Mouse (Mus musculus) cerebellum, postnatal 25 days (tissue): ENCODE measurements at regions not wholly inside any gene's neighbourhood (a gene's known extent, or its start where the extent isn't known, plus 50 kb on each side); places are given as distances from the start of the nearest gene placed in this dataset.

Source experiments
- DNase-seq, 2 experiments: peaks; one replicate each; pipeline ENCODE4 v3.0.0; 2021; ENCODE audit warnings: mixed read lengths in 2 of 2

DNA sequence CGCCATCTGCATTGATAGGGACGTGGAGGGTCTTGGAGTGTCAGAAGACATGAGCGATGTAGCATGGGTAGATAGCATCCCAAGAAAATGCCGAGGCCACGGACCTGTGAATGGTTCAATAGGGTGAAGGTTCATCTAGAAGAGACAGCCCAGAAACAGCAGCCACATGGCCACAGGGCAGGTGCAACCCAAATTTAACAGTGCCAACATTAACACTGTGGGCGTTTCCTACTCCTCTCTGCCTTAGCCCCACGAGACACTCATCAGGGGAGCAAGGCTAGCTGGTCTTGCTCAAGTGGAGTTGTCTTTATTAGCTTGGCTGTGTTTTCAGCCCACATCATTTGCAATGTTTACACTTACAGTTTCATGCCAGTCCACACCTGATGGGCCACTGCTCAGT is 310.7 kb downstream of the Plpp3 start:
- no peak for DNase-seq

DNA sequence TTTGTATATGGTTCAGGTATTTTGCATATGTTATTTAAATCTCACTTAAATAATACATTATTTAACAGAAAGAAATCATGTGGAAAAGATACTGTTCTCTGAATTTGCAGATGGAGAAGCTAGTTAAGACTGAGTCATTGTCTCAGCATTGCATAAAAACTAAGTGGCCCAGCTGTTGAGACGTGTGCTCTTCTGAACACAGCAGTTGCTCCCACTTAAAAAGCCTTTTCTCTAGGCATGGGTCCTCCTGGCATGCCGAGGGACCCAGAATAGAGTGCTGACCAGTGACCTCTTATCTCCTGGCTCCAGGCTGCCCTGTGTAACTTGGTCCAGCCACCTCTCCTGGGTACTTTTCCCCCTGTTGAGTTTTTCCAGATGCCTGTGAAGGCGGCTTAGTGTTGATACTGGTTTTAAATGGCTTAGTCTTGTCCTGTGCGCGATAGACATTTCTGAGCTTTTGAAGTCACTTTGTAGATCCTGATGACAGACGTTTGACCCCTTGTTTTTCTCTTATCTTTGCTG is 312.2 kb downstream of the Plpp3 start:
- DNase-seq, result no peak

DNA sequence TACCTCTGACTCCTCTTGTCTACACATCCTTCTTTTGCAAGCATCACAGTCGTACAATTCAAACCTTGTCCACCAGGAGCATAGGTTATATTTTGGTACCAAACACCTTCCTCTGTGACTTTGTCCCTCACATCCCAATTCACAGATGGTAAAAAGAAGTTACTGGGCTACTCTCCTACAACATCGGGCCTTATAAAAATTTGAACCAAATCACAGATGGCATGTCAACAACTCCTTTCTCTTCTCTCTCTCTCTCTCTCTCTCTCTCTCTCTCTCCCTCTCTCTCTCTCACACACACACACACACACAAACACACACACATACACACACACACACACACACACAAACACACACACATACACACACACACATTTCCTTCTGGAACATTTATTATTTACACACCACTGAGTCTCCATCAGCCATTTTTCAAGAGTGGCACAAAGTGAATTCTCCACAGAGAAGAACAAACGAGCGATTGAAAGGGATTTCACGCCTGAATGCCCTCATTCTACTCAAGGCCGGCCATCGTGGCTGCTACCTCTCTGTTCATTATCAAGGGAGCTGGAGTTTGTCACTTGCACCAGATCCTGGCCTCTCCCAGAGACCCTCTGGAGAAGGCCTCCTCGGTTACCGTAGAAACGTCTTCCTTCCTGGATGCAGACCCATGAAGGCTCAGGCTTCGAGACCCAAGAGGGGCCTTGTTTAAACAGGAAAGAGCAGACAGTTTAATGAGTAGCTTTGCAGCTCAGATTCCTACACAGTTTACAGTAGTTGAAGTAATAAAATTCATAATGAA is 314.7 kb upstream of the Gm12728 start:
- DNase-seq, result peak; percentile 4 to 14

DNA sequence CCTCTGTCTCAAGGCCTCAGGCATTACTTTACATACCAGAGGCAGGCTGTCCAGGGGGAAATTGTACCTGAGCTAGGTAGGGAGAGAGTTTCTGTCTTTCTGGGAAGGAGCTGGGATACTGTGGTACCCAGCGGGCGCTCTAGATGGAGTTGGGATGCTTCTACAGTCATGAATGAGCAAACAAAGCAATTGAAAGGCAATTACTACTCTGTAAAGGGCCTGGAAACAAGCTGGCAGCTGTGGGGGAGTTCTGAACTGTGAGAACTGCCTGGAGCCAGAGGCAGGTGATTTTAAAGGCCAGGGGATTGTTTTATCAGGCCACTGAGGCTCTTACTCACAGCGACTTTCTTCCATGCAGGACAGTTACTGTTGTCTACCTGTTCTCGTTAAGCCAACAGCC is 313.3 kb upstream of the Gm12728 start:
- DNase-seq, result no peak

DNA sequence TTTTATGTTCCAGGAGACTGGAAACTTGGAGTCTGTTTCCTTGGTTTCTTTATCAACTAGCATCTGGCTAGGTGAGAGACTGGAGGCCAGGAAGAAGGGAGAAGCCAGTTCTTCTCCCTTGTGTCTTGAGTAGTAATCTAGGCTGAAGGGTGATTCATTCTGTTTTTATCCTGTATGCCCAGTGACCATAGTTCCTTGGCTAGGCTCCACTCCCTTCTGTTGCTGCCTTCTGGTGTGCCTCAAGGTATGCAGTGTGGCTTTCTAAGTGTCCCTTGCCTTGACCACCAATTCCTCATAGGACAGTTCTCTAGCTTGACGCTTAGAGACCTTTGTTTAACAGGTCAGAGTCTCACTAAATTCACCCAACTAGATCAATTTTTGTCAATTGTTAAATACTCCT is 303.3 kb upstream of the Gm12728 start:
- peak; percentile 7 to 37 for DNase-seq

GRCm38 (mm10) chr4:105496176-105496575 is 293.5 kb upstream of the Gm12728 start:
- no peak for DNase-seq

DNA sequence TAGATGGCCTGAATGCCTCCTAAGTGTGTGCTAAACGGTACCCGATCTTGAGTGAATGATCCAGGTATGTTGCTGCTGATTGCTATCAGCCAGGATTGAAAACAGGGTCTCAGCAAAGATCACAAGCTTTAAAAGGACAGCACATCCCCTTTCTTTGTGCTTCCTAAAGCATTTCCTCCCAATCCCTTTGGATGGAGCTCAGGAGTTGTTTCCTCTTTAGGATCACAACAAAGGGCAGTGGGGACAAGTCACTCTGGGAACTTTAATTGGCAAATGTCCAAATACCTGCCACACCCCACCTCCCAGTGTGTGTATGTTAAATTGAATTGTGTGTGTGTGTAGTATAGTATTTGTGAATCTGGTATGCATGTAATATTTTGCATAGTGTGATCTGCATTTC is 283.5 kb upstream of the Gm12728 start:
- no peak for DNase-seq

GRCm38 (mm10) chr4:105507221-105507620 is 282.4 kb upstream of the Gm12728 start:
- no peak for DNase-seq

DNA sequence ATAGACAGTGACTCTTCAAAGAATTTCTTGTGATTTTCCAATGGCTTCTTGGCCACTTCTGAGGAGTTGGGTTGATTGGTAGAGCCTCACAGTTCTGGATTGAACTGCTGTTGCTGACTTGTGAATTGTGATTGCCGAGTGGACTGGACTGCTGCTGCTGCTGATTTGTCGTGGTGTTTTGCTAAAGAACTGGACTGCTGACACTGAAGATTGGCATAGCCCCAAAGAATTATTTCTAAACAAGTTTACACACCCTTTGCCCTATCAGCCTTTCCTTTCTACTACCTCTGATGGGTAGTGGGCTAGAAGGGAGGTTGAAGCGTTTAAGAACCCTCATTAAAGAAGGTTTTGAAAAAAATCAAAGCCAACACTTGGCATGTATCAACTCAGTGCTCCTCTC is 280.6 kb upstream of the Gm12728 start:
- DNase-seq, result no peak

- DNase-seq, result no peak
Measured at GRCm38 (mm10) chr4:105510406-105510805, 279.3 kb upstream of the Gm12728 start.

DNA sequence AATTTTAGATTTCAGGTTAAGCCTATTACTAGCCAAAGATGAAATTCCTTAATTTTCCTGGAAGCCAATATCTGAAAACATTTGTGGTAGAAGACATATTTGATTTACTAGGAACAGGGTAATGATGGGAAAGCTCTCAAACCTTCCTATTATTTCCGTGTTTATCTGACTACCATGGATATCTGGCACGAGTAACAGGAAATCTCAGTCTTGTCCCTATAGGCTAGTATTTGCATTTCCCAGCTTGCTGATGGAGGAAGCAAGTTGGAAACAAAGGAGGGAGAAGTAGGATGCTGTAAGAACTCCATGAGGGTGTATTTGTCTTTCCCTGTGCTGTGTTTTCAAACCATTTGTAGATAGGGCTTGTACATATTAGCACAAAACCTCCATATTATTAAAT is 264.5 kb upstream of the Gm12728 start:
- DNase-seq, result no peak

GRCm38 (mm10) chr4:105526755-105527154 is 262.9 kb upstream of the Gm12728 start:
- no peak for DNase-seq

DNA sequence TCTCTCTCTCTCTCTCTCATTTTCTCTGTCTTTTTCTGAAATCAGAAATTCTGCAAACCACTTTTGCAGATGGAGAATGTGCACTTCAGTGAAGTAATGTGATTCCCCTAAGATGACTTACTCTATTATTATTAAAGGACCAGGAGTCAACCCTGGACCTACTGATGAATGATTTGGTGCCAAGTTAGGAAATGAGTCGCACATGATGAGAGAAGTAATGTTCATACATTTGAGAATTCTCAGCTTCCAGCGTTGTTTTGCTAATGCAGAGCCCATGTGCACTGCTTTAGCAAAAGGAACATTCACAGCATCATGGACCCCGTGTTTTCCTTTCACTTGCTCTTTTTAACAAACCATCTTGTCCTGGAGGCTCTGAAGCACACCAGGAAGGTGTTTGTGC is 262.4 kb upstream of the Gm12728 start:
- no peak for DNase-seq

DNA sequence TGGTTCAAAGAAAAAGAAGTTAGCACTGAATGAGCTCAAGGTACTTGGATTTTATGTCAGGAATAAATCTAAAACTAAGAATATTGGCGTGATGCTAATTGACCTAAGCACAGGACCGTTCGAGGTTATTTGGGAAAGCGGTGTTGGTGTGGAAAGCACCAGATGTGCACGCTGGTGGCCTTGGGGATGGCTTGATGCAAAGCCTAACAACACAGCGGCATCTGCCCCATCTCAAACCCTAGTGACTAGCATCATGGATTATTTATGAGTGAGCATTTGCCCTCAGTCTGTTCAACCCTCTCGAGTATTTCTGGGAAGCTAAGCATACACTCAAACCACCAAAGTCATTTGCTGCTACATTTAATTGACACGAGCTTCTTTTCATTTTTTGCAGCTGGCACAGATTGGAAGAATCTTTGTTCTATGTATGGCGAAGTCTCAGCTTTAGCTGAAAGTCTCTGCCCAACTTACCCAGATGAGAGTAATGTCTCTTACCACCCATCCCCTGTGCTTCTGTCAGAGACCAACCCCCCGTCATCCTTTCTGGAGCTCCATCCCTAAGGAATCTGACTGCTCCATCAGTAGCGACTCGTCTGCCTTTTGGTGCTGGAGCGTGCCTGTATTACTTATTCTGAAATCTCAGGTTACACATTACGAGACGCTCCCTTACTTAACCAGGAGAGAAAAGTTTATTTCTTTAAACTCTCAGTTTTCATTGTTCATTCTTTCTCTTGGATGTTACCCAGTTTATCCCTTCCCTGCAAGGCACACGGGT is 257.8 kb upstream of the Gm12728 start:
- DNase-seq, result no peak

DNA sequence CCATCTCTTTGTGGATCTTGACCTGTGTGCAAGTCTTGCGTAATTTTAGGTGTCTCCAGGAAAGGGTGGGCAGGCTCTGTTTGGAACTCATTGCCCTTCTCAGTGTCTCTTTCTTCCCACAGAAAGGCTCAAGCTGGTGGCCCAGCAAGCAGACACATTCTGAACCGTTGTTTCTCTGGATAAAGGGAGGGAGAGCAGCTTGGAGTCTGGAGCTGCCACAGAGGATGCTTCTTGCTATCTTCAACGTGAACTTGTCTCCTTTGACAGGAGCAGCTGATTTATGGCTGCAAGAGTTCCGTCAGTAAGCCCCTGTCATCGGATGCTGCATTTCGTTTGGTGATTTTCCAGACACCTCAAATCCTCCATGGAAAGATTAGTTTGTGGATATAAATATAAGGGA is 254.2 kb upstream of the Gm12728 start:
- DNase-seq, result no peak

DNA sequence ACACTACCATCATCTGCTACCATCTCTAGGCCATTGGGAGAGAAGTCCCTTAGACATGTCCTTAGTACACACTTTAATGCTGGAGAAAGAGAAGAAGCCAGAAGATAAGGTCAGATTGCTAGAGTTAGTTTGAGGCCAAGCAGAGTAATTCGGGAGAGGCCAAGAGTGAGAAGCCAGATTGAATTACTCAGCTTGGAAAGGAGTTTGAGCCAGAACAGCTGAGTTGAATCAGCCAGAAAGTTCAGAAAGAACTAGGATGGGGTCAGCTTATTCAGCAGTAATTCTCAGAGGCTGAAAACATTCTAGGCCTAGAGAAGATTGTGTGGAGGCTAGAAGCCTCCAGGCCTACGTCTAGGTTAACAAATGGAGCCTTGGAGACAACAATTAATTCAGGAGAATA is 244.2 kb upstream of the Gm12728 start:
- no peak for DNase-seq

GRCm38 (mm10) chr4:105549744-105550440 is 239.8 kb upstream of the Gm12728 start:
- no peak for DNase-seq

DNA sequence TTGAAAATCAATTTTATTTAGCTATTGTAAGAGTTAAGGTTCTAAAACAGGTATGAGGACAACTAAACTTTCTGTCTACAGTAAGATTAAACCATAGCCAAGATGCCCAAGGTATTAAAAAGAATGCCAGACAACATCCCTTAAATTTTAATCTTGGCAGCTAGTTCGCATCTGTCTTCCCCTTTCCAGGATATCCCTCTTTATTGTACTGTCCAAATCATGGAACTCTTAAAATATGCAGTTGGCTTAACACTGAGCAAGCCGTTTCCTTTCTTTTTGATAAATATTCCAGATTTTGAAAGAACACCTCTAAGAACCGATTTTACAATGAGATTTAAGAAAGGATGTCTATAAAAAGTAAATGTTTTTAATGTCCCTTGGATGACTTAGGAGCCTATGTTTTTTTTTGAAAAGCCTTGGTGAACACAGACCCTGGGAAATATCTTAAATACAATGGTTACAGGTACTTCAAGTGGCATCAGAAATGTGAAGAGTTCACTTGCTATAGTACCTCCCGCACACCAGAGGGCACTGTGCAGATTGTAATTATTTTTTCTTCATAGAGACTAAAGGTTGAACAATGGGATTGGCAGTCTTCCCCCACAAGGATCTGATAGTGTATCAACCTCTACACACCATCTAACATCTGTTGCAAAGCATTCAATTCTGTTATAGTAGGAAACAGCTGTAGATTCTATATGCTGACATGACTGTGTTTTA is 237.5 kb upstream of the Gm12728 start:
- DNase-seq, result no peak

DNA sequence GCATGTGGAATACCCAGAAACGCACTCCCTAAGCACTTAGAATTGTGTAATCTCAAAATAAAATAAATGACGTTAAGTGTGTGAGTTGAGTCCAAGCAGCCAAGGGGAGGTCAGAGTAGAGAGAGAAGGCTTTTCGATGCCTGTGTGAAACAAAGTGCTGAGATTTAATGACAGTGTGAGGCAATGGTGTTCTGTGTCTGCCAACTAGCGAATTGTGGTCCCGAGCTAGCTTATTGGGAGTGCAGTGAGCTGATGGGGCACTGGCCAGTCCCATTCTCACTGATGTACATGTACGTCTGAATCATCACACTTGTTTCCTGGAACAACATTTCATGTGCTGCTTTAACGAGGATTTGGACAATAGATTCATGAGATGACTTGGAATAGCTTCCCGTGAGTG is 234.7 kb upstream of the Gm12728 start:
- no peak for DNase-seq

DNA sequence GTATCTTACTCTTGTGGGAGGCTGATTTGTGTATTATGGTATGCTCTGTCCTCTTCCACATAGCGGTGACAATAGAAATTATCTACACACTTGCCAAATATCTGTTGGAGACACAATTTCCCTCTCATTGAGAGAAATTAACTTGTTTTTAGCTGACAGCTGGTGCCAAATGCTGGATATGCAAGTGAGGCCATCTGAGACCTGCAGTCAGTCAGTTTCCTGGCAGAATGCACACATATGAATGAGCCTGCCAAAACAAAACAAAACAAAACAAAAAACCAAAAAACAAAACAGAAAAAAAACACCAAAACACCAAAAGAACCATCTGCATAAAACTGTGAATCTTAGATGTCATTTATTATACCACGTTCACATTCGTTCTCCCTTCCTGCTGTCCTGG is 233.7 kb upstream of the Gm12728 start:
- DNase-seq, result no peak

DNA sequence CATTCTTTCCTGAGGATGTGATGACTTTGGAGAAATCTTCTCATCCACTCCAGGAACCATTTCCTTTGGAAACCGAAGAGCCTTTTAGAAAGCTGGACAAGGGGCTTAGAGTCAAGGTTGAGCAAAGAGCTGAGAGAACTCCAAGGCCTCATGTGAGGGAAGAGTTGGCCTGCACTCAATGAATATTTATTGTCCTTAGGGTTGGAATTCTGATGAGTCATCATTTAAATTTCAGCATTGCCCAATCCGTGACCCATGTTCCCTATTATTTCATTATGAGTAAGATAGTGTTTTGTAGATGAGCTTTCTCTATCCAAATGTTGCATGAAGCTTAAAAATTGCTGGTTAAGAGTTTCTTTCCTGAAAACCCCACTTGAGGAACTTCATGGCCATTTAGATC is 232.3 kb upstream of the Gm12728 start:
- no peak for DNase-seq

- no peak for DNase-seq
Measured at GRCm38 (mm10) chr4:105560055-105560454, 229.6 kb upstream of the Gm12728 start.

- DNase-seq, result no peak
Measured at GRCm38 (mm10) chr4:105560781-105561180, 228.9 kb upstream of the Gm12728 start.
